Mouse (Mus musculus): ENCODE measurements around the gene Lrp2.

DNA sequence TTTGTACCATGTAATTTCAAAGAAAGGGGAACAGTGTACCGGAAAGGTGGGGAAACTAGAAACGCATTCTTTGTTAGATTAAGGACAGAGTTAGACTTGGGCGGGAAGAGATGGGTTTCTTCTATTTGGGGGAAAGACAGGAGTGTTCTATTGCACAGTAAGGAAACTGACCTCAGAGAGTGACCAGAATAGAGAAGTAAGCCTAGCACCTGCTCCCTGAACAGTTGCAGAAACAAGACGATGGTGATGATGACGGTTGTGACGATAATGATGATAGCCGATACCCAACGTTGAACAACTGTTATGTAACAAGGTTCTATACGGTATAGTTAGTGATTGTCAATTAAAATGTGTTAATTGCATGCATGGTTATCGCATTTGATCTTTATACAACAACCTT is 171.3 kb downstream of the Lrp2 start:
- TF ChIP-seq CTCF (IDR thresholded peaks at IDR 0.05): no peak
- no peak for TF ChIP-seq POLR2A (IDR thresholded peaks at IDR 0.05; ENCODE audit: insufficient read depth, low read depth, low read length)

Data from heart, adult 2 months (tissue).